Mouse (Mus musculus) liver (tissue): ENCODE measurements around the gene Rptor.

ENCODE experiments used
- DNase-seq: peaks from one replicate; pipeline ENCODE4 v3.0.0-alpha.2; 2020; ENCODE audit warnings: mixed read lengths

The Rptor gene

DNA sequence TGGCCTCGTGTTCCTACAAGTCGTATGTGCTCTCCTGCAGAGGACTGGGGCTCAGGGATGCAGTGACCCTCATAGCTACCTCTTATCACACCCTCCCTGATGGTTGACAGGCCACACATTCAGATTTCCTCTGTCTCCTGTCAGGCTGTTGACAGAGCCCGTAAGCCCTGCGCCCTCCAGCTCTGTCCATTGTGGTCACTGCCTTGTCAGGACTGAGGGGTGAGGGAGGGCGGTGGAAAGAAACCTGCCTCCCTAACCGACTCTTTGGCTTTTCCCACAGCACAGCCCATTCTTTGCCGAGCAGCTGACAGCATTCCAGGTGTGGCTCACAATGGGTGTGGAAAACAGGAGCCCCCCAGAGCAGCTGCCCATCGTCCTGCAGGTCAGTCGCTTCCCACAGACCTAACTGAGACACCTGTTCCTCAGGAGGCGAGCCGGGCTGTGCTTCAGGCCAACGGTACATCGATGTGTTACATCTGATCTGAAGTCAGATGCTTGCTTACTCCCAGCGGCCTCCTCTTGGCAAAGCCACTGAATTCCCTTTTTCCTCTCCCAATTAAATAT, 214.2 kb downstream of the Rptor start:
- DNase-seq: no peak

DNA sequence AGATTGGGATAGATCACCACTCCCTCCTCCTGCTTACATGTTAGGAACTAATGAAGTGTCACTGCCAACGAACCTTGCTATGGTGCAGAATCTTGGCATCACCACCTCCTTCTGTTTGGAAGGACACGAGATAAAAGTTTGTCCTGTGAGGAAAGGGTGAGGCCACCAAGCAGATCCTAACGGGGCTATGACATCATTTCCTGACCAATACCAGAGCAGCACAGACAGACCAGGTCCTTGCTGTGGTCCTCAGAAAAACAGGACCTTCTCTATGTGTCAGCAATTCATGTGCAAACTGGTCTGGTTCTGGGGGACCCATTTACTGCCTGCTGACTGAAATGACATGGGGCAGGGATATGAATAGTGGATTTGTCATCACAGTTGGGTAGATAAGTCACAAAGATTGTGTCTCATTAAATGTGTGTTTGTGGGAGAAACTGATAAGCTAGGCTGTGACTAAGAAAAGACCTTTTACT, 214.7 kb downstream of the Rptor start:
- DNase-seq: no peak

DNA sequence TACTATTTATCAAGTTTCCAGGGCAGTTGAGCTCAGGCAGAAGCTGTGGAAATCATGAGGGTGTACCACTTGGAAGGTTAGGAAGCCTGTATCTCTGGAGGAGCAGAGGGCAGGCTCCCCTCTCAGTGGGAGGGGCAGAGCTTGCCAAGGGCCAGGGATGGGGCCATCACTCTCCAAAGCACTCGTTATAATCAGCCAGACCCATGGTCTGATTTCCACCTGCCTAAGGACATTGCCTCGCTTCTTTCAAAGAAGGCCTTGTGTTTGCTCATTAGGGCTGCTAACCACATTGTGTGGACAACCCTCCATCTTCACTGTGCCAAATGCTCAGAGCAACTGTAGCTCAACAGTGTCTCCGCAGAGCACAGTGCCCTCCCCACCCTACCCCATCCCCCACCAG, 215.2 kb downstream of the Rptor start:
- DNase-seq: no peak

DNA sequence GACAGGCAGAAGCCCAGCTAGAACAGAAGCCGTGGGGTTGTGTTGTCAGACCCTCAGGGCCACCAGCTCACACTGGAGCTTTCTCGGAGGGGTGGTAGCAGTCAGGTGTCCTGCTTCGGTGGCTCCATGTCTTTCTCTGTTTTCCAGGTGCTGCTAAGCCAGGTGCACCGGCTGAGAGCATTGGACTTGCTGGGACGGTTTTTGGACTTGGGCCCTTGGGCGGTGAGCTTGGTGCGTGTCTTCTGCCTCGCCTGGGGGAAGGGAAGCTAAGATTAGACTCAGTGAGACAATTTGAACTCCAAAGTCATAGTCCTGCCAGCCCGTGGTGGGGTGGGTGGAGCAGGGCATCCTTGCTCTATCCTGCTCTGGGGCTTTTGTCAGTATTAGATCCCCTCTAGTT, 218.8 kb downstream of the Rptor start:
- DNase-seq: no peak

DNA sequence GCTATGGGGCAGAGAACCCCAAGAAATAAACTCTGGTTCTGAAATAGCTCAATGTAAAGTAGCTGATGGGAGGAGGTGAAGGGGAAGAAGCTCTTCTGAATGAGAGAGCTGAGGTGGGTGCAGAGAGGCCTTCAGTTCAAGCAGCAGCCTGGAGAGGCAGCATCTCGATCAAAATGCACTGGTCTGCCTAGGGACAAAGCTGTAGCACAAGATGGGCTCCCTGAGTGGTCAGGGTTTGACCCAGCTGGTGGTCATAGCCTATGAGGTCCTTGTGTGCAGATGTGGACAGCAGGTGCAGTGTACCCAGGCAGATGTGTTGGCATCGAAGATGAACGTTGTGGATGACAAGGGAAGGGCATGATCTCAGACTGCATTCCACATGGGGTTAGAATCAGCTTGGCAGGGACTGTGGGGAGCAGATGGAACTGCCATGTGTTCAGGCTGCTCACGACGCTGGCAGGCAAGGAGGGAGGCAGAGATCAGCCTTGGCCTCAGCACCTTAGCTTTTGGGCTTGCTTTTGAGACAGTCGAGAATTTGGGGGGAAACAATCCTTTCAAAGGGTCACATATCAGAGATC, 221.5 kb downstream of the Rptor start:
- DNase-seq: no peak

DNA sequence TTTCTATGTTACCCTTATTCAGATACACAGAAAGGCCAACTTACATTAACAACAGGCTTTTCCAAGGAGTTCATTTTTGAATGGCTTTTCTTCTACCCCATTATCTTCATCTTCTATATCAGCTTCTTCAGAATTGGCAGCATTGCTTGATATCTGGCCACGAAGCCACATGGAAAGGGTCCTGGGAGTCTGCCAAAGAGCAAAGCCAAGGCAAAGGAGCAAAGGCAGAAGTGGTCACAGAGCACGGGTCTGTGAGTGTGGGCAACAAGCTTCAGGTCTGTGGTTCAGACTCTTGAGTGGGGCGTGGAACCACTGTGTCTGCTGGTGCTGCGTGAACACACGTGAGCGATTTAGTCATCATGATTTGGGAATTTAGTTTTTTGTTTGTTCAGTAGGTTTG, 223.1 kb downstream of the Rptor start:
- DNase-seq: no peak

GRCm38 (mm10) chr11:119826239-119826638, 223.5 kb downstream of the Rptor start:
- DNase-seq: no peak

- DNase-seq: no peak
These were observed 226.4 kb downstream of the Rptor start for GRCm38 (mm10) chr11:119829116-119829515.

- DNase-seq: no peak
These were observed 229.0 kb downstream of the Rptor start for GRCm38 (mm10) chr11:119831682-119832081.

- DNase-seq: no peak
These were observed 230.6 kb downstream of the Rptor start for GRCm38 (mm10) chr11:119833311-119833710.

GRCm38 (mm10) chr11:119833877-119834804, 231.4 kb downstream of the Rptor start:
- no peak for DNase-seq

DNA sequence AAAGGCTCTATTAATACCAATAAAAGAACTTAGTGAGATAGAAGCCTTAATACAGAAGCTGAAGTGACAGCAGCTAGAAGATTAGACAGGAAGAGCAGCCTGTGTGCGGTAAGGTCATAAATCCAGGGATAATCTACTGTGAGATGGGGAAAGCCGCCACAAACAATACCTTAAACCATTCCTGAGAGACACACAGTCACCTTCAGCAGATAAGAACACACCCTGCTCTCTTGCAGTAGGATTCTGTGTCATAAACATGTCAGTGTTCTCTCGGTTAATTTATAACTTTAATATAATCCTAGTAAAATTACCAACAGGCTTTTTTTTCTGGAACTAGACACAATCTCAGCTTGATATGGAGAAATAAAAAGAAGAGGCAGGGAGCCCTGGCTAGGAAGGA, 233.6 kb downstream of the Rptor start:
- no peak for DNase-seq

- no peak for DNase-seq
These were observed 235.1 kb downstream of the Rptor start for GRCm38 (mm10) chr11:119837786-119838185.

- DNase-seq: no peak
These were observed 237.0 kb downstream of the Rptor start for GRCm38 (mm10) chr11:119839411-119840342.

DNA sequence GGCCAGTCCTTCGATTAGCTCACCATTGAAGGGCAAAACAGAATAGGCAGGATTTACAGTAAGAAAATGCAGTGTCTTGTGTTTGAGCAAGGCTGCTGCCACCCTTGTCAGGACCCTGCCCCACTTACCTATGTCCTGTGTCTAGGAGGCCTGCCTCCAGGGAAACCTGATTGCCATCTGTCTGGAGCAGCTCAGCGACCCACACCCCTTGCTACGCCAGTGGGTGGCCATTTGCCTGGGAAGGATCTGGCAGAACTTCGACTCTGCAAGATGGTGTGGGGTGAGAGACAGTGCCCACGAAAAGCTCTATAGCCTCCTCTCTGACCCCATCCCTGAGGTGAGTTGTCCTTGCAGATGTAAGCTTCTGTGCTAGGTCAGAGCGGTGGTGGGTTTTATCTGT, 243.9 kb downstream of the Rptor start:
- no peak for DNase-seq

- DNase-seq: no peak
These were observed 244.4 kb downstream of the Rptor start for GRCm38 (mm10) chr11:119847076-119847475.

- no peak for DNase-seq
These were observed 244.9 kb downstream of the Rptor start for GRCm38 (mm10) chr11:119847569-119847968.

- no peak for DNase-seq
These were observed 245.5 kb downstream of the Rptor start for GRCm38 (mm10) chr11:119848189-119848588.

DNA sequence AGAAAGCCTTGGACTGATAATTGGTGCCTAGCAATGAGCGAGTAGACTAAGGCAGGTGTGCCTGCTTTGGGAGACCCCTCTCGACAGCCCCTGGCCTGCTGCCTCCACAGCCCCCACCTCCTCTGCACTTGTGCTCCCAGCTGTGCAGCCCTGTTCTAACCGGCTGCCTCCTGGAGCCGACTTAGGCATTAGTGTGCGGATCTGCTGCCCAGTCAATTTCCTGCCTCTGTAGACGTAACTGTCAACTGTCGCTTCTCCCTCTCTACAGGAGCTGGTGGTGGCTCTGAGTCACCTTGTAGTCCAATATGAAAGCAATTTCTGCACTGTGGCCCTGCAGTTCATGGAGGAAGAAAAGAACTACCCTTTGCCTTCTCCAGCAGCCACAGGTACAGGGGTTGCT, 253.3 kb downstream of the Rptor start:
- peak; percentile 13 for DNase-seq

DNA sequence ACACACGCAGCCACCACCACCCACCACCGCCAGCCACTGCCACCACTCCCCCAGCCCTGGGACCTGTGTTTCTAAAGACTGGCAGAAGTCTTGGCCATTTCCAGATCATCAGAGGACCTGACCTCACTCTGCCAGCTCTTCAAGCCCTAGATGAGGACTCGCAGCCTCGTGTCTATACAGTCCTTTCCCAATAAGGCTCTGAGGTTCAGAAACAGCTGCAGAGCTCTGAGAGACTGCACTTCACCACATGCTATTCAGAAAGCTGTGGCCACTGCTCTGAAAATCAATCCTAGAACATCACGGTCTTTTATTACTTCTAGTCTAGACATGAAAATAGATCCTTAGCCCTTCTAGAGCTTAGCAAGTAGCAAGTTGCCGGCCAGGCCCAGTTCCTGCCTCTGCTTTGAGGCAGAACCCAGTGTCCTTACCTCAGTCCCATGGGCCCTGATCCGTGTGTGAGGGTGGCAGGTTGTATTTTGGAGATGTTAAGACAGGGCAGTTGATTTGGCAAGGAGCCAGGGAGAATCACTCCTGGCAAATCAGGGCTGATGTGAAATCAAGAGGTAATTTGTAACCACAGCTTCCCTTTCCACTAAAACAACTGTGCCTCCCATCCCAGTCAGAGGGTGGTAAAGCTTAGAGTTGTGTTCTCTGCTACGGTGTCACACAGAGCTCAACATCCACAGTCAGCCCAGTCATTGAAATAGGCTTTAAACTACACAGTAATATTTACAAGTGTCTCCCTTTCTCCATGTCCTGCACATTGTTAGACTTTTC, 260.0 kb downstream of the Rptor start:
- no peak for DNase-seq

- DNase-seq: peak; percentile 24
These were observed 260.7 kb downstream of the Rptor start for GRCm38 (mm10) chr11:119863421-119863821.

DNA sequence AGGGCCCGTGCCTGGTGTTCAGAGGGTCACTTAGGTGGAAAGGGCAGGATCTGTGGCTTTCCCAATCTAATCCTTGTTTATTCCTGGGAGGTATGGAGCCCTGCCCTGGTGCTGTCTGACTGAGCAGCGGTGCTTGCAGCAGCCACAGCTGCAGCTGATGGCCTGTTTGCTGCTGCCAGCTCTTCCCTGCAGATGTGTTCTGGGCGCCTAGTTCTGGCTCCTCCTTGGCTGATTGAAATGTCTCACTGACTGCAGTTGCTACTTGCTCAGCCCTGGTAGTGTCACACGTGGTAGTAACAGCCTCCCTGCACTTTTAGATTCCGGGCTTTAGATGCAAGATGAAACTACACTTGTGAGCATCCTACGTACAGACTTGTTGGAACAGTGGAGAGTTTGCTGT, 264.1 kb downstream of the Rptor start:
- no peak for DNase-seq
